Mouse (Mus musculus) 416B (cell line): ENCODE measurements around the gene Gm40193.
A peak's percentile ranks its signal among the peaks of the same experiment; 100 is the strongest.
"Not testable (repeated sequence)": the region's sequence is repeated elsewhere in the genome, so short reads cannot be mapped to it uniquely, and the experiment has no call there.

Experiments
- DNase-seq: peaks from one replicate; pipeline ENCODE4 v3.0.0; 2011; ENCODE audit warnings: low read depth

Gm40193 gene

DNA sequence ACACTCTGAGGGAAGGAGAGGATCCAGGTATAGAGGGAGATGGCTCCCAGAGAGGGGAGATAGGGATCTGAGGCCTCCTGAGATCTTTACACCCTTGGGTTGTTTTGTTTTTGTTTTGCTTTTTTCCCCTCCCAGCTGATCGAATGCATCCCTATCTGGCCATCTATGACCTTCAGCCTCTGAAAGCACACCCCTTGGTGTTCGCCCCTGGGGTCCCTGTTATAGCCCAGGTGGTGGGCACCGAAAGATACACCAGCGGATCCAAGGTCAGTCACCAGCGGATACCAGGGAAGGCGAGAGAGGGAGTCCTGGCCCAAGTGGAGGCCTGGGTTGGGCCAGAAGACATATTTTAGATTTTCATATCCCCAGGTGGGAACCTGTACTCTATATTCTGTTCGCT is 8.2 kb upstream of the Gm40193 start:
- no peak for DNase-seq

DNA sequence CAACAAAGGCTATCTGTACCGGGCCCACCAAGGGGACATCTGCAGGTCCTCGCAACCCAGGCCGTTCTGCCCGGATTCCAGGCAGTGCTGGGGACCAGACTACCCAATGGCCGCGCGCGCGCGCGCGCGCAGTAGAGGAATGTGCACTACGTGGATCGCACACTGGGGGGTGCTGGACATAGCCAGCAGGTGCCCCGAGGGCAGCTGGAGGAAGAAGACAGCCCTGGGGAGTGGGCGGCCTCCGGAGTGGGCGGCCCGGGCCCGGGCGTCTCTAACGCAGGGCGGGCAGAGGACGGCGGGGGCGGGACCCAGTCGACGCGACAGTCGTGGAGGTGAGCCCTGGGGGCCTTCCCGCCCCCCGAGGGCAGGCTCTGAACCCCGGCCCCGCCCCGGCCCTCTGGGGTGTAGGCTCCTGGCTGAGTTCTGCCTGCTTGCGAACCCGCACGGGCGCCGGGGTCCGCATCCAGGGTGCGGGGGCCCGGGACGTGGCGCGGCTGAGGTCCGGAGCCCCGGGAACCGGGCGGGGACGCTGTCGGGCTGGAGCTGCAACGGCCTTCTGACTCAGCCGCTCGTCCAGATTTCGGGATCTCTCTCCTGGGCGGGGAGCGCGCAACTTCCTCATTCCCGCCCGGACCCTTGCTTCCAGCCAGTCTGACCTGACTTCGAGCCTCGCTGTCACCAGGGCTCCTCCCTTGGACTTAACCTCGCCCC is 7.3 kb upstream of the Gm40193 start, which contains the start of gene Pld2:
TSS of gene Pld2 (plus strand) at position 188 of the 711 bp plus-strand sequence.
- DNase-seq = peak; percentile 75

DNA sequence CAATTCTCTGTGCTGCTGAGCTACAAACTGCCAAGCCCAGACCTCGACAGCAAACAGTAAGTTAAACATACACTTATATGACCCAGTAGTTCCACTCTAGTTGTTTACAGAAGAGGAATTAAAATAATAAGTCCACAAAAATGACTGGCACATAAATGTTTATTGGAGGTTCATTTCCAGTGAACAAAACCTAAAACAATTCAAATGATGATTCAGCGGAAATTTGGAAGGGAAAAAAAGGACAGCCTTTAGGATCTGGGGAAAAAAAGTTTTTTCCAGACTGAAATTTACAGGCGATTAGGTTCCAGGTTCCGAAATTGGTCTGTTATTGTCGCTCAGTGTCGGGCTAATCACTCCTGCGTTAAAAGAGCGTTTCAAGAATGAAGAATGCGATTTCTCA is 6.7 kb upstream of the Gm40193 start:
- no peak for DNase-seq

DNA sequence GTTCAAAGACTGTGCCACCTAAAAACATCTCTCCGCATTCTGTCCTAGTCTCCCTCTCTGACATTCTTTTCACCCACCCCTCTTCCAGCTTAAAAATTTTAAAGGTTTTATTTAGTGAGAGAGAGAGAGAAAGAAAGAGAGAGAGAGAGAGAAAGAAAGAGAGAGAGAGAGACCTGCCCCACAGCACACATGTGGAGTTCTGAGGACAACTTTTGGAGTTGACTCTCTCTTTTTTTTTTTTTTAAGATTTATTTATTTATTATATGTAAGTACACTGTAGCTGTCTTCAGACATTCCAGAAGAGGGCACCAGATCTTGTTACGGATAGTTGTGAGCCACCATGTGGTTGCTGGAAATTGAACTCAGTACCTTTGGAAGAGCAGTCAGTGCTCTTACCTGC is 1.7 kb downstream of the Gm40193 start:
- DNase-seq = not testable (repeated sequence)

DNA sequence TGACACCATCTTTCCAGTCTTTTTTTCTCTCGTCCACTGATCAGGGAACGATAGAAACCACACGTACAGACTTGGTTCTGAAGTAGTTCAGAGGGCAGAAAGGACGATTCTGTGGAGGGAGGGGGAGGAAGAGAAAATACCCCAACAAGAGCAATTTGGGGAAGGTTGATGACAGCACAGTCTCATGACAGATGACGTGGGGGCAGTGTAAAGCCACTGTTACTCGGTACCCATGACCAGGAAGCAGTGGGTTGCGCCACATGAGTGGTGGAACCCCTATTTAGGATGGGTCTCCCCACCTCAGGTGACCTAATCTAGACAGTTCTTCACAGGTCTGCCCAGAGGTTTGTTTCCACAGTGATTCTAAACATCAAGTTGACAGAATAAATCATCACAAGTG is 4.1 kb downstream of the Gm40193 start:
- no peak for DNase-seq

DNA sequence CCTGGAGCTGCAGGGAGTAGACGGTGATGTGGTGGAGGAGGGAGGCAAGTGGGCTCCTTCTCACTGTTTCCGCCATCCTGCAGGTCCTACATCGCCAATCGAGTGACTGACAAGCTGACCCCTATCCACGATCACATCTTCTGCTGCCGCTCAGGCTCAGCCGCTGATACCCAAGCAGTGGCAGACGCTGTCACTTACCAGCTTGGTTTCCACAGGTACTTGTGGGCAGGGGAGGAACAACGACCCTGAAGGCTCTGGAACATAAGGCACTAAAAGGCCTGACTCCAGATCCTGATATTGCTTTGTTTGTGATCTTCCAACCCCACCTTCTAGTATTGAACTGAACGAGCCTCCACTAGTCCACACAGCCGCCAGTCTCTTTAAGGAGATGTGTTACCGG is 6.5 kb downstream of the Gm40193 start:
- no peak for DNase-seq

DNA sequence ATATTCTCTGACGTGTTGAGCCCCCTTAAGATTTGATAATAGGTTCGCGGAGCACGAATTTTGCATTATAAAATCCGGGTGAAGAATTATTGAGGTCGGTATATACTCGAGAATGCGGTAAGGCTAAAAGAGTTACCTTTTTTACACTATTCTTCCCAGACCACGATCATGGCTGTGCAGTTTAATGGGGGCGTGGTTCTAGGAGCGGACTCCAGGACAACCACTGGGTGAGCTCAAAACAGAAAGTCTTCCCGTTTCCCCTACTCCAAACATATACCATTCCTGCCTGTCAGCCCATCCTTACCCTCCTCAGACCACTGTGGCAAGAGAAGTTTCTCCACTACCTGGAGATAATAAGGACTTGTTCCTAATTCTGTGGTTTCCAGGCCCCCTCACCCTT is 7.0 kb downstream of the Gm40193 start:
- DNase-seq = peak; percentile 41

DNA sequence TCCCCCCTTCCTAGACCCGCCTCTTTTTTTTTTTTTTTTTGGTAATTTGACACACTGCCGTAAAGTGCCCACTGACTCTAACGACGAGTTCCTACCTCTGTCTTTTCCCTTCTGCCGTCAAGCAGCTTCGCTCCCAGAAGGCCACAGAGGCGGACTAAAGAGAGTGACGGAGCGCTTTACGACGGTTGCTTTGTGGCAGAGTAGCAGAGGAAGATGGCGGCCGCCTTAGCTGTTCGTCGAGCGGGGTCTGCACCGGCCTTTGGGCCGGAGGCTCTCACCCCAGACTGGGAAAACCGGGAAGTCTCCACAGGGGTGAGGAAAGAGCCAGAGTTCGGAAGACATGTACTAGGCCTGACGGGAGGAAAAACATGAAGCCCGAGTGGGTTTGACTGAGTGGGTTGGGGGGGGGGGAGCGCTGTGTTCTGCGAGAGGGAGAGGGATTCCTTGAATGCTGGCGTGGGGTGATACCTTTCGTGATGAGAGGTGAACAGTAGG is 7.5 kb downstream of the Gm40193 start, which contains the start of gene Psmb6:
TSS of gene Psmb6 (plus strand) at position 184 of the 495 bp plus-strand sequence.
- DNase-seq = peak; percentile 99

DNA sequence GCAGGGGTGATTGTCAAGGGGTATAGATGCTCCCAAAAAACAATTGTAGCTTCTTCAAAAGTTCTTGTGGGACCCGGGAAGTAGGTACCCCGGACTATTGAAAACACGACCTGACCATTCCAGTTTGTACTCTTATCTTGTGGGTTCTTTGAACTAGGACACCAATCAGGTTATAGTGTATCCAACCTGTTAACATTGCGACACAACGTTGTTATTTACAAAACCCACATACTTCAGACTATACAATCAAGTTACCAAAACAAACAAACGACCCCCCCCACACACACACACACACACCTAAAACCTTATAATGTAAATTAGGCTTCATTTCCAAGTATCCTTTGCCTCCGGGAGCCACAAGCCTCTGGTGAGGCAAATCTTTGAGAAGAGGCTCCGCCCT is 8.0 kb downstream of the Gm40193 start:
- DNase-seq = no peak

DNA sequence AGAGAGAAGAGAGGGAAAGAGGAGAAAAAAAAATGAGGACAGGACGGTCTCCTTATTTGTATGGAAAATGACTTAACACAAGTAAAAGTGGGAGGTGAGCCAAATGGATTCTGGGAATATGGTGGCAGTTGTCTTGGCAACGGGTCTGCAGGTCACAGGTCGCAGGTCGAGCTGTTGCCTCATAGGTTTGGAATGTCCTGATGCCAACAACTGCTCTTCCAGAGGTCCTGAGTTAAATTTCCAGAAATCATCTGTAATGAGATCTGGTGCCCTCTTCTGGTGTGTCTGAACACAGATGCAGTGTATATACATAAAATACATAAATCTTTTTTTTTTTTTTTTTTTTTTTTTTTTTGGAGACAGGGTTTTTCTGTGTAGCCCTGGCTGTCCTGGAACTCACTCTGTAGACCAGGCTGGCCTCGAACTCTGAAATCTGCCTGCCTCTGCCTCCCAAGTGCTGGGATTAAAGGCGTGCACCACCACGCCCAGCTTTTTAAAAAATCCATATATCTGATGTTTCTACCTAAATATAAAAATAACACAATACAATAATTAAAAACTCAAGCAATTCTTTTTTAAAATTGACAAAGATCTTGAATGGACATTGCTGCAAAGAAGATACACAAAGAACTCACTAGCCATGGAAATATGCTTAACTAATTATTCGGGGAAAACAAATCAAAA is 9.3 kb downstream of the Gm40193 start:
- not testable (repeated sequence) for DNase-seq

DNA sequence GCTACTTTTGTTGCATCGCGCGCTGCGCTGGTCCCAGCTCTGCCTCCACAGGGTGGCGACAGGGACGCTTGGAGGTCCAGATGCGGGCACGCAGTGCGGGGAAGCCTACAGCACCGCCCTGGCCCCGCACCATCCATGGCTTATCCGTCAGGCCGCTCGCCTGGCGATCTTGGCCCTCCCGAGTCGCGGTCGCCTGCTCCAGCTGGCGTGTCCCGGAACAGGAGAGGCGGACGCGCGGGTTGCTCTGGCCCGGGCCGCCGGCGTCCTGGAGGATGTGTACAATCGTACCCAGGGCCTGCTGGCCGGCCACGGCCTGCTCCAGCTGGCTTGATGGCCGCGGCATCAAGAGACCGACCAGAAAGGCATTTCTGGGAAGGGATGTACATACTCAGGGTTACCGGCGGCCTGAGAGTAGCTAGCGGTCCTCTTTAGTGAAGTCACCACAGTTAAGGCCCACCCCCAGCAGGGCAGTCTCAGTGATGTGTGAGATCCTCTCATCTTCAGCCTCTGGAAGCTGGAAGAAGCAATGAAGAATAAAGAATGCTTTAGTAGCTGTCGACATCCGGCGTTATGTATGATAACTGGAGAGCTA is 12.5 kb downstream of the Gm40193 start:
- DNase-seq = no peak

DNA sequence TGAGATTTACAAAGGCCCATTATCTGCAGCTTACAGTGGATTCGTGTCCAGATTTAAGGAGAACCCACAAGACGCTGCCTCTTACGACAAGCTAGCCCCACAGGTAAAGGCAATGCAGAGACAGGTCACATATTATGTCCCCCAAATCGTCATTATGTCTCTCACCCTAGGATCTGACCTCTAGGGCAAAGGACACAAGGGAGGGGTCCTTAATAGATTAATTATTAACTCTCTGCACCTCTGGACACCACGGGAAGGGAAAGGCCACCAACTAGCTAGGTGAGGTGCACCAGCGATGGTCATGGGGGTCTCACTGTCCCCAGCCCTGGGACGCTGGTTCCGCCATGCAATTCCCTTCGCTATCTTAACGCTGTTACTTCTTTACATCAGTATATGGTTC is 13.8 kb downstream of the Gm40193 start, which contains the start of gene Gltpd2:
TSS of gene Gltpd2 (plus strand) at position 274 of the 400 bp plus-strand sequence.
- no peak for DNase-seq

DNA sequence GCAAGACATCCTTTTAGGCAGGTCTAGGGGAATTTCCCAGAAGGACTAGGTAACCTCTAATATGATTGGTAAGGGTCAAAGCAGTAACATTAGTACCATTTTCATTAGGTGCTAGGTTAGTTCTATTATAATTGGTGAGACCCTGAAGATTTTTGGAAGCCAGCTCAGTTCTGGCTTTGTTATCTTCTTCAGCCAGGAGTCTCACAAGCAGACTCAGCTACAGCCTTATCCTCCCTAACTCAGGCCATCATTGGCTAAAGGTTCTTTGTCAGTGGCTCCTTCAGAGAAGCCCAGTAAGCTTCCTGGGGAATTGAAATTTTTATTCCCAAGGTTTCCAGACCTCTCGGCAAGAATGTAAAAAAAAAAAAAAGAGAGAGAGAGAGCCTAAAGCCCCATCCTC is 14.3 kb downstream of the Gm40193 start:
- no peak for DNase-seq

DNA sequence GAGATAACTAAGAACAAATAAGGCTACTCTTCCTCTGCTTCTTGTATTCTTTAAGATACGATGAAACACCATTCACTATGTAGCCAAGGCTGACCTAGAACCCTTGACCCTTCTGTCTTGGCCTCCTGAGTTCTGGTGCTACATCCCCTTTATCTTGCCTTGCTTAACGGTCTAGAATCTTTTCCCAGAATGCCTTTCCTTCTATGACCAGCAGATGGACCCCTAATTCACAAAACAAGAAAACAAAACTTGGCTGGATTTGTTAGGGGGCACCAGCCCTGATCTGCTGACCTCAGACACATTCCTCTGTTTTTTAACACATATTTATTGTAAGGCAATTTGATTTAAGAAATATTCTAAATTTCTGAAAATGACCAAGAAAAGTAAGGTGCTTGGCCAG is 16.4 kb downstream of the Gm40193 start:
- peak; percentile 83 for DNase-seq

DNA sequence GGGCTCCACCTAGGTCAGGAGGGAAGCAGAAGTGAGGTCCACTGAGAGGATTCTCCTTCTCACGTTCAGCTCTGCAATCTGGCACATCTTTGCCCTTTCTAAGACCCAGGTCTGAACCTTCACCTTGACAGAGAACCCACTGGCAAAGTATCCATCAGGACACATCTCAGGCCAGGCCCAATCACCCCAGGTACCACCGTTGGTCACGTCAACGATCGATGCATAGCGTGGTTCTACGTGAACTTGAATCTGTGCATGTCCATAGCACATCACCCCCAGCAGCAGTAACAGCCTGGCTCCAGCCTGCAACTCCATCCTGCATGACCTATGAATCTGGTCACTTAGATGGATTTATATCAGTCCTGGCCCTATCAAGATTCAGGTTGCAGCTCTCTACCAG is 18.5 kb downstream of the Gm40193 start, which contains the start of gene Vmo1:
TSS of gene Vmo1 (minus strand) at position 329 of the 400 bp plus-strand sequence.
- no peak for DNase-seq

DNA sequence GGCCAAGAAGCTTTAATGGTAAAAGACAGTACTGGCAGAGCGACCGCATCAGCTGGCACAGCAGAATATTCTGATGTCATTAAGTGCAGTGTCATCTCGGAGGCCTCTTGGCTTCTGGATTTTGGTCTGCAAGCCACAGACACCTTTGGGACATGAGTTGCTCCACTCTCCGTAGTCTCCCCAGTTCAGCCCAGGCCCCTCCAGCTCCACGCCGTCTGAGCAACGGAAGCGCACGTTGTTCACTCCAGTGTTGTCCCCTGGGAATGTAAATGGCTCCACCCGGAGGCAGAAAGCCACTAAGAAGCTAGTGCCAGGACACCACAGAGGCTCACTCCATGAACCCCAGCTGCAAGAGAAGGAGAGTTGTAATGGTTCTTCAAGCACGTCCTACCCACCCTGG is 19.2 kb downstream of the Gm40193 start:
- DNase-seq = no peak

DNA sequence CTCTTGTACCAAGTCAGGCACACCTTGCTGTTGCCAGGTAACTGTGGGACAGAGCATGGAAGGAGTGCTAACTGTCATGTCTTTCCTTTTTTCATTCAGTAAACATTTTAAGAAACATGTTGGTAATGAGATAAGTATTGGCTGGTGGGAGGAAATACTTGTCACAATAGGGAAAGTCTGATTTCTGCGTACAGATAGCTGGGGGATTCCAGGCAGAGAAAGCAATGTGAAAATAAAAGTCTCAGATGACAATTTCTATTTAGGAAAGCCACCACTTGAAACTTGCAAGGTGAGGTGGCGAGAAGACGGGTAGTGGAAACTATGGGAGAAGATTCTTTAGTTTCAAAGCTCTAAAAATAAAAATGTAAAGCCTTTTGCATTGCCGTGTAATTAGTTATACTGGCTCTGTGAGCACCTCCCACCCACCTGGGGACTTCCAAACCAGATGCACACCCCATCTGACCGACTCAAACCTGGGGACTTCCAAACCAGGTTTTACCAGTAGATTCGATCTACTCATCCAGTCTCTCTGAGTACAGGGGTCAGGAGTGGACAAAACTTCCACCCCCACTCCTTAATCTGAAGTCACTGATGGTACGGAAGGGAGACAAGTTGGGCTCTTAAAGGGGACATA is 19.9 kb downstream of the Gm40193 start:
- DNase-seq = no peak

DNA sequence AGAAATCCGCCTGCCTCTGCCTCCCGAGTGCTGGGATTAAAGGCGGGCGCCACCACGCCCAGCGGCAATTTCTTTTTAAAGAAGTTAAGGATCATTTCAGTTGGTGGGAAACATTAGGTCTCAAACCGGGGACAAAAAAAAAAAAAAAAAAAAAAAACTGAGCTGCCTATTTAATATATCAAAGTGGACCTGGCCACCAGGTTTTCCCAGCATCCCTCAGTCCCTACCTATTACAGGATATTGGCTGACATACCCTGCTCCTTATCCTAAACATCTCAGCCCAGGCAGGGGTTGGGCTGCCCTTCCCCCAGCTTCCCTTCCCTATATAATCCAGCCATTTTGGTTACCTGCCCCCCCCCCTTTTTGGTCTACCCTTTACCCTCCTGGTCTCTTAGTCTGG is 20.9 kb downstream of the Gm40193 start:
- no peak for DNase-seq

DNA sequence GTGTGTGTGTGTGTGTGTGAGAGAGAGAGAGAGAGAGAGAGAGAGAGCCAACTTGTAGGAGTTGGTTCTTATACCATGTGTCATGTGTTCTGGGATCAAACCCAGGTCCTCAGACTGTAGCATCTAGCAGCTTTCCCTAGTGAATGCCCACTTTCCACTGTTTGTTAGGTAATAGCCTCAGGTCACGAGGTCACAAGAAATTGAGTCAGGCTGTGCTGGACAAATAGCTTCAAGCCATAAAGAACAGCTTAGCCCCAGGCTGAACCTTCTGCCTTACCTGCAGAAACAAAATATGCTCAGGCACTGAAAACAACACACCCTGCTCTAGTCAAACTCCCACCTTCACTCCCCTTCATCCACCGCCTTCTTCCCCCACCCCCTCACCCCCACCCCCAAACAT is 21.5 kb downstream of the Gm40193 start:
- no peak for DNase-seq

DNA sequence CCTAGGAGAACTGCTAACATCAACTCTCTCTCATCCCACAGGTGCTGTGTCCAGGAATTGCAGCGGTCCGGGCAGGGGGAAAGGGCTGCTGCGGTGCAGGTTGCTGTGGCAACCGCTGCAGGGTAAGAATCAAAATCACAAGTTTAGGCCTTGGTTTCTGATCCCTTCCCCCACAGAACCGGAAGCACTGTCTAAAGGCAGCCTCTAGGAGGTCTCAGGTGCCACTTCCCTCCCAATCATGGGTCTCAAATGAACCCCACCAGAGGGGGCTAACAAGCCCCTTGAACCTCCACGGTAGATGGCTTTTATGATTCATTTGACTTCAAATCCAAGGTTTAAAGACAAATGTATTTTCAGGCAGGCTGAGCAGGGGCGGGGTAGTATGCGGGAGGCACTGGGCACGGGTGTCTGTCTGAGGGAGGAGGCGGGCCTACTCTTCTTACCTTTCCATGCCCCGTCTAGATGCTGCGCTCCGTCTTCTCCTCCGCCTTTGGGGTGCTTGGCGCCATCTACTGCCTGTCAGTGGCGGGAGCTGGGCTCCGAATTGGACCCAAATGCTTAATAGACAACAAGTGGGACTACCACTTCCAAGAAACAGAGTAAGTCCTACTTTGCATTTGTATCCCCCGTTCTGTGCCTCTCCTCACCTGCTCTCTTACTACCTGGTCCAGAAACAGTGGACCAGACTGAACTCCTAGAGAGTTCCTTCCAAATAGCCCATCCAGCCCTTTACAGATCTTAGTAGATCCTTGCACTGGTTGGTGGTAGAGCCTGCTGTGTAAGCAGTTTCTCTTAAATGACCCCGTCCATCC is 22.8 kb downstream of the Gm40193 start:
- peak; percentile 55 for DNase-seq

DNA sequence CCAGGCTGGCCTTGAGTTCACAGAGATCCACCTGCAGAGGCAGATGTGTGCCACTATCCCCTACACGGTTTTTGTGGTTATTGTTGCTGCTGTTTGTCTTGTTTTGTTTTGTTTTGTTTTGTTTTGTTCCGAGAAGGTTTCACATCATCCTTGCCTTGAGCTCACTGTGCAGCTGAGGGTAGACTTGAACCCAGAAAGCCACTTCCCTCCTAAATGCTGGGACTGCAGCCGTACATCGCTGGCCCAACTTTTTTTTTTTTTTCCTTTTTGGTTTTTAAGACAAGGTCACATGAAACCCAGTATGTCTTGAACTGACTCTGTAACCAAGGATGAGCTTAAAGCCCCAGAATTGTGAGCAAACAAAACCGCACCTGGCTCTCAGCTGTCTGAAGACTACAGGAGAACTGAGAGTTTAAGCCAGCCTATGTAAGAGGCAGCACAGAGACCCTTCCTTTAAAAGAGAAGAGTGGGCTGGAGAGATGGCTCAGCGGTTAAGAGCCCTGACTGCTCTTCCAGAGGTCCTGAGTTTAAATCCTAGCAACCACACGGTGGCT is 25.7 kb downstream of the Gm40193 start:
- DNase-seq = no peak
